Mouse (Mus musculus) ES-E14 (cell line): ENCODE data around the gene Znrf3.

Experiments used
- CHD2 ChIP-seq: IDR thresholded peaks from 2 replicates; pipeline ENCODE4 v1.6.1; 2014; ENCODE audit warnings: mild to moderate bottlenecking, low read depth, low read length, inconsistent platforms
- HCFC1 ChIP-seq: IDR thresholded peaks from 2 replicates; pipeline ENCODE4 v1.6.1; 2012; ENCODE audit warnings: low read length, inconsistent platforms, borderline replicate concordance; ENCODE audit not compliant: insufficient read depth
- MAFK ChIP-seq: IDR thresholded peaks from 2 replicates; pipeline ENCODE4 v1.6.1; 2014; ENCODE audit warnings: mild to moderate bottlenecking, low read depth, low read length, inconsistent platforms; ENCODE audit not compliant: insufficient read depth
- ZC3H11A ChIP-seq: IDR thresholded peaks from 2 replicates; pipeline ENCODE4 v1.6.1; 2012; ENCODE audit warnings: low read depth, mild to moderate bottlenecking, inconsistent platforms, low read length, borderline replicate concordance
- ZNF384 ChIP-seq: IDR thresholded peaks from 2 replicates; pipeline ENCODE4 v1.6.1; 2012; ENCODE audit warnings: low read depth, low read length, inconsistent platforms

- TF ChIP-seq HCFC1 (no peak), ZC3H11A (no peak), MAFK (no peak), CHD2 (no peak), ZNF384 (no peak)
Measured at GRCm38 (mm10) chr11:5289826-5290580, 154.6 kb downstream of the Znrf3 start.
